Mouse (Mus musculus): ENCODE results near the gene Kif22.

GRCm38 (mm10) chr7:127012374-127012773, 29.9 kb downstream of the Kif22 start:
- no peak for TF ChIP-seq CTCF (IDR thresholded peaks at IDR 0.05; ENCODE audit: borderline replicate concordance, control insufficient read depth, extremely low read depth, insufficient read depth, low read length, poor library complexity)
- TF ChIP-seq POLR2A (IDR thresholded peaks at IDR 0.05; ENCODE audit: control insufficient read depth, extremely low read depth, insufficient read depth, low read length, poor library complexity), result no peak

Measured in thymus, adult 2 months (tissue).